8 mouse cellular contexts compared by ENCODE assay signal in the genomic region with DNA sequence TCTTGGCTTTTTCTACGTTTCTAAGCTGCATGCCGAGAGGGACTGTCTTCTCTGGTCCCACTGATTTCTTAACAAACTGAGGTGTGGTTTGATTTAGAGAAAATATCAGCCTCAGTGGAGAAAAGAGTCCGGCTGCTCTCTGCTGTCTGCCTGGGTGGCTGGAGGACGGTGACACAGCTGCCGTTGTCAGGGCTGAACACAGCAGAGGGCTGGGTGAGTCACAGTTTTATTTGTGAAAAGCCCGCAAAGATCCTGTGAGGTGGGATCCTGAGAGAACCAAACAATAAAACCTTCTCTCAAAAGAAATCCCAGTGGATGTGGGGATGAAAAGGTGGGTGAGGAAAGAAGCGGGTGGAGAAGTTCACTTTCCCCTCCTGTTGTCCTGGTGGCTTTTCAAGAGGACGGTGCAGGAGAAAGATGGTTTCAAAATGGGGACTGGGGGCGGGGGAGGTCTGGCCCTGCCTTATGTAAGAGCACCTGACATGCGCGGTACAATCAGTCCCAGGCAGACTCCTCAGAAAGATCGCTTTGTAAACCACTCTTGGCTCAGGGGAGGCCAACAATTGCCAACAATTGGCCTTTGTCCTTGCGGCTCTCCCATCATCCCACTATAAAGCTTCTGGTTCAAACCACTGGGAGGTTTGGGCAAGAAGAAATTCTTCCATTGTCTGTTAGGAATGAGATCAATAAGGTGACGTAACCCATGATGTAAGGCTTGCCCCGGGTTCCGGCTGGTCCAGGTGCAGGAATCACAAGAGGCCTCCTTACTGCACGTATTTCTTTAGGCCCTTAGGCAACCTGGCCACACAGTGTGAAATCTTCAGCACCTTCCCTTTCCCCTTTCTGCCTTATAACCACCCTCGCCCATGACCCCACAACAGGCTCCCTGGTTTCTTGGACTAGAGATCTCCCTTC. TPM values are rescaled to one million over a fixed set of nuclear protein-coding genes. Genes with fewer than 3 reads are reported as not detected.
DNase-seq lines count a peak whose midpoint lies in the region; ATAC-seq and TF ChIP-seq lines count a peak whose summit lies in the region.

No protein-coding gene starts in this region.

- no peak for TF ChIP-seq POLR2A in kidney, adult 2 months (IDR thresholded peaks at IDR 0.05; ENCODE audit: low read depth, low read length)

- ATAC-seq in forebrain, embryonic 15.5 days (replicated peaks): peak; percentile 89
- ATAC-seq in midbrain, embryonic 12.5 days (ENCODE audit: low FRiP score, low read depth): peak; percentile 82
- ATAC-seq in heart, embryonic 11.5 days (replicated peaks; ENCODE audit: insufficient number of reproducible peaks, low FRiP score, low TSS enrichment): no peak

- peak overlapping the region; percentile 5; the same call in 1 of the 2 replicates for H3K4me3 ChIP-seq in forebrain, embryonic 15.5 days
- H3K4me3 ChIP-seq in midbrain, embryonic 12.5 days: no peak overlapping the region; the same call in 1 of the 2 replicates
- H3K4me3 ChIP-seq in heart, embryonic 11.5 days (ENCODE audit: low read depth, low read length): no peak overlapping the region
- no peak overlapping the region for H3K4me3 ChIP-seq in kidney, adult 2 months (ENCODE audit: insufficient read depth, low read depth, low read length)

- H3K36me3 ChIP-seq in forebrain, embryonic 15.5 days: no peaks in the 10 kb centered on the region
- H3K36me3 ChIP-seq in midbrain, embryonic 12.5 days: no peaks in the 10 kb centered on the region
- no peaks in the 10 kb centered on the region for H3K36me3 ChIP-seq in heart, embryonic 11.5 days (ENCODE audit: control insufficient read depth, insufficient read depth, low read length)
- H3K36me3 ChIP-seq in kidney, adult 2 months (ENCODE audit: control insufficient read depth, insufficient read depth, low read length): no peaks in the 10 kb centered on the region

- H3K27me3 ChIP-seq in forebrain, embryonic 15.5 days: no peaks in the 10 kb centered on the region
- no peaks in the 10 kb centered on the region for H3K27me3 ChIP-seq in midbrain, embryonic 12.5 days
- no peaks in the 10 kb centered on the region for H3K27me3 ChIP-seq in heart, embryonic 11.5 days (ENCODE audit: control insufficient read depth, insufficient read depth, low read length)
- no peaks in the 10 kb centered on the region for H3K27me3 ChIP-seq in kidney, adult 2 months (replicated peaks; ENCODE audit: control insufficient read depth, insufficient read depth, low read length)

- H3K4me1 ChIP-seq in forebrain, embryonic 15.5 days: peaks cover 9% of the 10 kb centered on the region
- peaks cover 11% of the 10 kb centered on the region; the same call in 1 of the 2 replicates for H3K4me1 ChIP-seq in midbrain, embryonic 12.5 days
- H3K4me1 ChIP-seq in heart, embryonic 11.5 days (ENCODE audit: control insufficient read depth, insufficient read depth, low read length): no peaks in the 10 kb centered on the region
- no peaks in the 10 kb centered on the region for H3K4me1 ChIP-seq in kidney, adult 2 months (ENCODE audit: control insufficient read depth, insufficient read depth, low read length)

- 0 out of 2 replicates have a peak overlapping the region, but pooled peaks have one; percentile 24 for H3K27ac ChIP-seq in forebrain, embryonic 15.5 days (replicated peaks)
- H3K27ac ChIP-seq in midbrain, embryonic 12.5 days (replicated peaks): peak overlapping the region; percentile 67
- no peak overlapping the region for H3K27ac ChIP-seq in heart, embryonic 11.5 days (ENCODE audit: low read depth, low read length)
- no peak overlapping the region for H3K27ac ChIP-seq in kidney, adult 2 months (ENCODE audit: insufficient read depth, low read depth, low read length)

- H3K4me2 ChIP-seq in forebrain, embryonic 15.5 days (replicated peaks): peak overlapping the region; percentile 36
- H3K4me2 ChIP-seq in midbrain, embryonic 12.5 days (replicated peaks): peak overlapping the region; percentile 32
- no peak overlapping the region for H3K4me2 ChIP-seq in heart, embryonic 11.5 days

- DNase-seq in cerebellum, adult 18-20 months: peak; percentile 30 to 36
- DNase-seq in cerebellum, postnatal 4 days (ENCODE audit: low spot score in 2 of 2): no peak
- DNase-seq in Muller cell, postnatal 12 days (ENCODE audit: inconsistent ontology term): peak; percentile 93
- no peak for DNase-seq in ovary, postnatal 36 days (ENCODE audit: low spot score)
- no peak for DNase-seq in kidney, adult 2 months

- WGBS in forebrain, embryonic 15.5 days: 18% methylated on average over 18 of the region's 18 CpGs
- 34% methylated on average over 18 of the region's 18 CpGs for WGBS in midbrain, embryonic 12.5 days
- 68% methylated on average over 18 of the region's 18 CpGs for WGBS in heart, embryonic 11.5 days (ENCODE audit: insufficient replicate concordance)
- 76% methylated on average over 18 of the region's 18 CpGs for WGBS in kidney, adult 2 months

- TF ChIP-seq CTCF in kidney, adult 2 months (conservative IDR thresholded peaks at IDR 0.05; ENCODE audit: insufficient read depth, insufficient read length, low read depth, low read length): no peak

- H3K9me3 ChIP-seq in forebrain, embryonic 15.5 days: no peaks in the 10 kb centered on the region
- H3K9me3 ChIP-seq in midbrain, embryonic 12.5 days: no peaks in the 10 kb centered on the region
- no peaks in the 10 kb centered on the region for H3K9me3 ChIP-seq in heart, embryonic 11.5 days (replicated peaks; ENCODE audit: control insufficient read depth, low read length)

- peak overlapping the region; percentile 20; the same call in 1 of the 2 replicates for H3K9ac ChIP-seq in forebrain, embryonic 15.5 days (replicated peaks)
- H3K9ac ChIP-seq in midbrain, embryonic 12.5 days (replicated peaks): peak overlapping the region; percentile 29; the same call in 1 of the 2 replicates
- no peak overlapping the region for H3K9ac ChIP-seq in heart, embryonic 11.5 days (ENCODE audit: low read depth, low read length)

RNA-seq across cellular contexts. Expression of gene Aqp11, which starts 19.1 kb away (rescaled TPM):
- 7.6 and 9.7 TPM in 2 replicates for polyA plus RNA-seq in forebrain, embryonic 15.5 days (2015; fragmentation: Nextera tagmentation; extraction: Ambion mirVana)
- polyA plus RNA-seq in midbrain, embryonic 12.5 days (2016; fragmentation: Nextera tagmentation; extraction: Ambion mirVana): 5.7 and 6.9 TPM in 2 replicates
- polyA plus RNA-seq in heart, embryonic 11.5 days (2014; fragmentation: Nextera tagmentation; extraction: Ambion mirVana): 2.6 and 3.3 TPM in 2 replicates
- polyA plus RNA-seq in kidney, adult 2 months (2012; rRNA removed): 62.0 and 65.9 TPM in 2 replicates

RNA-seq across cellular contexts. Expression of gene Pak1, which starts 31.1 kb away (rescaled TPM):
- polyA plus RNA-seq in forebrain, embryonic 15.5 days (2015; fragmentation: Nextera tagmentation; extraction: Ambion mirVana): 132 and 143 TPM in 2 replicates
- 121 and 137 TPM in 2 replicates for polyA plus RNA-seq in midbrain, embryonic 12.5 days (2016; fragmentation: Nextera tagmentation; extraction: Ambion mirVana)
- 5.5 and 8.7 TPM in 2 replicates for polyA plus RNA-seq in heart, embryonic 11.5 days (2014; fragmentation: Nextera tagmentation; extraction: Ambion mirVana)
- polyA plus RNA-seq in kidney, adult 2 months (2012; rRNA removed): 25.1 and 30.3 TPM in 2 replicates

Comparison
In these comparisons a context has a peak if more than half of its experiments do, and no peak if none do; other contexts are left out.
1. DNase-seq: peak in cerebellum, adult 18-20 months (2 of 2) and Muller cell, postnatal 12 days (single experiment); none in cerebellum, postnatal 4 days (0 of 2), ovary, postnatal 36 days (single experiment) and kidney, adult 2 months (single experiment).
2. H3K27ac ChIP-seq: peak in forebrain, embryonic 15.5 days (single experiment) and midbrain, embryonic 12.5 days (single experiment); none in heart, embryonic 11.5 days (single experiment) and kidney, adult 2 months (single experiment).